Mouse (Mus musculus) small intestine, adult 2 months (tissue): Measurements from ENCODE around the gene Fcgrt.

Experiments used
- CTCF ChIP-seq: fragments of 200-500 bp; IDR thresholded peaks from 2 replicates; pipeline ENCODE4 v1.5.1; 2012; ENCODE audit warnings: low read depth, mild to moderate bottlenecking, control low read depth, inconsistent platforms, low read length, moderate library complexity, mixed read lengths; ENCODE audit not compliant: insufficient replicate concordance, insufficient read length; ENCODE audit errors: extremely low read depth
- POLR2A ChIP-seq: fragments of 200-500 bp; IDR thresholded peaks from 2 replicates; pipeline ENCODE4 v1.6.1; 2012; ENCODE audit warnings: low read depth, mild to moderate bottlenecking, control low read depth, inconsistent platforms, low read length, moderate library complexity

- TF ChIP-seq CTCF (no peak), POLR2A (no peak)
Measured at GRCm38 (mm10) chr7:45113476-45113875, 9.8 kb upstream of the Fcgrt start.
